Mouse (Mus musculus) T-helper 1 cell (primary cell): Measurements from ENCODE around the gene Fbxo31.

Source experiments
- in situ Hi-C: fragments of 300-600 bp; cut with MboI, MseI; formaldehyde crosslinking; loops from one replicate; pipeline ENCODE4 v1.15.1; 2025; ENCODE audit warnings: high pct_unique_total_duplicates

The Fbxo31 gene

DNA sequence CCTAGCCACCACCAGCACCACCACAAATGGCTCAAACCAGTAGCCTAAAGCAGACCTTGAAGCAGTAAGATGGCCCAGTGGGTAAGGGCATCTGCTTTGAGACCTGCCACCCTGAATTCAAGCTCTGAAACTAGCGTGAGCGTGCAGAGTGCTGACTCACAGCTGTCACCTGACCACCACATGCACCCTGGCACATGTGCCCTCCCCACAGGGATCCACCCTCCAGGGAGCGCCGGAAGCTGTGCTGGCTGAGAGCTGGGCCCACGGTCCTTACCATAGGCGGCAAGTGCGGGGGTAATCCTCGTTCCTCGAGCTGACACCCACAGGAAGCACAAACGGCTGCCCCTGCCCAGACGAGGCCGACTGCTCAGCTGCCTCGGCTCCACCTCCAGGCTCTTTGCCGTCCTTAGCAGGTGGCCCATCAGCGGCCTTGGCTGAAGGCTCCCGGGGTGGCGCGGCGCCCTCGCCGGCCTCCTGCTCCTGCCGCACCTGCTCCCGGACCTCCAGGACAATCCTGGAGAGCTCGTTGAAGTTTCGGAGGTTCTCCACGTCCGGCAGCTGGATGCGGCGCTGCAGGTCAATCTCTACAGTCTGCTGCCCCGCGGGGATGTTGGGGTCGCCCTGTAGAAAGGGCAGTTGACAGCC, 24.7 kb downstream of the Fbxo31 start:
- in situ Hi-C loops, result no loop called here

- in situ Hi-C loops, result no loop called here
These were observed 26.1 kb downstream of the Fbxo31 start for GRCm38 (mm10) chr8:121552506-121552905.

DNA sequence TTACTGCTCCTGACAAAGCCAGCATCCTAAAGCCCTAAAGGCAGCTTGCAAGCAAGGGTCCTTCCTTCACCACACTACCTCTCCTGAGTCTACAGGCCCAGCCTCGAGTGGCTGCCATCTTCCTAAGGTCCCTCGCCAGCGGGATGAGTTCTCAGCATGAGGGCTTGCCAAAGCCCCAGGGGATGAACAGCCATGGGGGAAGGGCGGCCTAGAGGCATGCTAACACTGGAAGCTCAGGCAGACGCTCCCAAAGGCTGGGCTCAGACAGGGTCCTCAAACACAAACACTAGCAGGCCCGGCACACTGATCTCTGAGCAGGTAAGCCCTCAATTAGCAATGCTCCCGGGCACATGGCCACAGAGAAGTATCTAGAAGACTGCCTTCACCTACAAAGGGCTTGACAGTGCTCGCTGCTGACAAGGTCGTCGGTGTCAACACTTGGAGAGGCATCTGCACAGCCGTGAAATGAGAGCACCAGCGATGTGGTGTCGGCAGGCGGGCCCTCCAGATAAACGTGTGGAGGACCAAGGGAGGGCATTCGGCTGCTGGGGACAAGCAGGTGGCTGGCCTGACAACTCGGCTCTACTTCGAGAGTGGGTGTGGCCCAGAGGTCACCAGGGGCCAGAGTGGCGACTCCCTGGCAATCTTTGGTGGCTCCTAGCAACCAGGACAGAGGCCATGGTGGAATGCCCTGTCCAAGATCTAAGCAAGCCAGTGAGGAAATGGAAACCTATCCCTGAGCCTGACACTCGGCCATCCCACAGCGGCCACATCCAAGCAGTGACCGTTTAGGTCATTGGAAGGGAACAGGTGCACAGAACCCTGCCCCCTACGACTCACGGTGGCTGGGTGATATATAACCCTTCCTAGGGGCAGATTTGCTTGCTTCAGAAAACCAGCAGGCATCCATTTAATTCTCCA, 27.3 kb downstream of the Fbxo31 start:
- in situ Hi-C loops, result no loop called here

DNA sequence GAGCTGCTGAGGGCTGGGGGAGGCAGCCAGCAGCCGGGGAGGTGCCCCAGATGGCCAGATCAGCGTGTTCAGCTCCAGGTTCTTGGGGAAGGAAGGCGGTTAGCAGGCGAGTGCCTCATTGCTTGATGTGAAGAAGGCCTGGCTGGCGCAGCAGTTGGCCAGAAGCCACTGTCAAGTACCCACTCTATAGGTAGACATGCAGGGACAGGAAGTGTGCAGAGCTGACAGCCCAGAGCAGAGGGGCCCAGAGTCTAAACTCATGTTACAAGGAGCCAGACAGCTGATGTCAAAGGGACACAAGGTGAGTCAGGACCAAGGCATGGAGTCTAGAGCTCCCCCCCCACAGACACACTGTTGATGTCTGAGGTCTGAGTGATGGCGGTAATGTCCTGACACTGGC, 28.6 kb downstream of the Fbxo31 start:
- in situ Hi-C loops, result no loop called here

DNA sequence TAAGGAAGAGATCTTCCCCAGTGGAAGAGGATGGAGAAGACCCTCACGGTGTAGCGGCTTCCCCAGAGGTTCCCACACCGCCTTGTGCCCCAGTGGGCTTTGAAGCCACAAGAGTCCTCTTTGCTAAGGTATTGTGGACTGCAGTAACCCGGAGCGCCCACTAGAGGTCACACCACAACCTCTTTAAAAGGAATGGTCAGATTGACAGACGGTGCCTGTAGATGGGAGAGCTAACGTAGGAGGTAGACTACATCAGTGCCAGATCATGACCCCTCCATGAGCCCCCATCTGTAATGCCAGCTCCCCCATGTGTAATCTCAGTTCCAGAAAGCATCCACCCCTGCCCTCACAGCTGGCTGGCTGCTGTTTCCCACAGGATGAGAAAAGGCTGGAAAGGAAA, 31.5 kb downstream of the Fbxo31 start:
- in situ Hi-C loops, result loop anchor here (5.0 to 10.0 kb wide), 2 partner anchors 45 to 852 kb away; partner anchors contain the start of gene Map1lc3b

DNA sequence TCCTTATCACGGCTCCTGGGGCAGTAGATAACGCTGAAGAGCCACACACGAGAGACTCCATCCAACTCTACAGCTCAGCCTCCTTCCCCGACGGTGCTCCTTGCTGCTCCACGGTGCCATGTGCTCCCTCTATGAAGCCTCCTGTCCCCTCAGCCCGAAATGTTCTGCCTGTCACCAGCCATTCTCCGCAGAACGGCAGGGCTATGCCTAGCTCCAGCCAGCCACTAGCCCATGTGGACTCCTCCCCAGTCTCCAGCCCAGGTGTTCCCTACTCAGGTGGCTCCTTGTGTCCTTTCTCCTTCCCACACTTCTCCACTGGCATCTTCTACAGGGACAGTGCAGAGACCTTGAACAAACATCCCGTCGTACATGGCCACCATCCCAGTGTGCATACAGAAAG, 33.7 kb downstream of the Fbxo31 start:
- in situ Hi-C loops, result loop anchor here (5.0 to 10.0 kb wide), 2 partner anchors 47 to 850 kb away; partner anchors contain the start of gene Map1lc3b

DNA sequence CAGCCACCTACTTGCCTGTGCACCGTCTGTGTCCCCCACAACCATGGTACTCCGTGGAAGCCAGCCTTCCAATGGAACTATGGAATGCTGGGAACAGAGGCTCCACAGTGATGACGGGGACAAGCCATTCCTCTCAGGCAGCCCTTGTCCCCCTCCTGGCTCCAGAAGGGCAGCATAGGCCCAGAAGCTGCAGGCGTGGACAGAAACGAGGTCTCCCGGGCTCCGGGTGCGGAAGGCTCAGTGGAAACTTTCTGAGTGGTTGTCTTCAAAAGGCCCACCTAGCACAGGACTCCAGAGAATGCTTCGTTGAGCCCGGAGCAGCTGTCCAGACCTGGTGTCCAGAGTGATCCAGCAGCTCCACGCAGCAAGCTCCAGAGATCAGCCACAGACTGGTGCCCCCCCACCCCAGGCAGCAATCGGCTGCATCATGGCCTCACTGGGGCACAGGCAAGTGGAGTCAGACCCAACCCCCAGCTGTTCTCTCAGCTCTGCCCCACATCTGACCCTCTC, 34.3 kb downstream of the Fbxo31 start, which contains the start of gene 1700018B08Rik:
TSS of gene 1700018B08Rik (minus strand) at position 45 of the 510 bp plus-strand sequence.
- in situ Hi-C loops, result loop anchor here (10.0 kb wide), 1 partner anchor 850 kb away; no protein-coding TSS in a partner anchor

GRCm38 (mm10) chr8:121542901-121543300, 35.7 kb downstream of the Fbxo31 start:
- in situ Hi-C loops, result loop anchor here (10.0 kb wide), 1 partner anchor 848 kb away; no protein-coding TSS in a partner anchor

GRCm38 (mm10) chr8:121541862-121542261, 36.7 kb downstream of the Fbxo31 start:
- in situ Hi-C loops, result loop anchor here (10.0 kb wide), 1 partner anchor 847 kb away; no protein-coding TSS in a partner anchor

DNA sequence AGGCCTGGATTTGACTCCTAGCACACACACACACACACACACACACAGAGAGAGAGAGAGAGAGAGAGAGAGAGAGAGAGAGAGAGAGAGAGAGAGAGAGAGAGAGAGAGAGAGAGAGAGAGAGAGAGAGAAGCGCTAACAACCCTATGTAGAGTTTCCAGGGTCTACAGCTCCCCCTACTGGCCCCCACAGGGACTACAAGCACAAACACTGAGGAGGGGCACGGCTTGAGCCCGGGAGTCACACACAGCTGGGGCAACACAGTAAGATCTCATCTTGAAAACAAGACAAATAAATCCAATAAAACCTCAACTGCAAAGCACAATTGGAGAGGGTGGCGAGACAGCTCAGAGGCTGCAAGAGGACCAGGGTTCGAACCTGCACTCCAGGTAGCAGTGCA, 46.2 kb downstream of the Fbxo31 start:
- in situ Hi-C loops, result no loop called here

GRCm38 (mm10) chr8:121530639-121531038, 48.0 kb downstream of the Fbxo31 start:
- in situ Hi-C loops, result no loop called here

GRCm38 (mm10) chr8:121528790-121529189, 49.8 kb downstream of the Fbxo31 start:
- in situ Hi-C loops, result no loop called here

- in situ Hi-C loops, result no loop called here
These were observed 50.9 kb downstream of the Fbxo31 start for GRCm38 (mm10) chr8:121527751-121528150.

- in situ Hi-C loops, result no loop called here
These were observed 51.6 kb downstream of the Fbxo31 start for GRCm38 (mm10) chr8:121526811-121527550.

DNA sequence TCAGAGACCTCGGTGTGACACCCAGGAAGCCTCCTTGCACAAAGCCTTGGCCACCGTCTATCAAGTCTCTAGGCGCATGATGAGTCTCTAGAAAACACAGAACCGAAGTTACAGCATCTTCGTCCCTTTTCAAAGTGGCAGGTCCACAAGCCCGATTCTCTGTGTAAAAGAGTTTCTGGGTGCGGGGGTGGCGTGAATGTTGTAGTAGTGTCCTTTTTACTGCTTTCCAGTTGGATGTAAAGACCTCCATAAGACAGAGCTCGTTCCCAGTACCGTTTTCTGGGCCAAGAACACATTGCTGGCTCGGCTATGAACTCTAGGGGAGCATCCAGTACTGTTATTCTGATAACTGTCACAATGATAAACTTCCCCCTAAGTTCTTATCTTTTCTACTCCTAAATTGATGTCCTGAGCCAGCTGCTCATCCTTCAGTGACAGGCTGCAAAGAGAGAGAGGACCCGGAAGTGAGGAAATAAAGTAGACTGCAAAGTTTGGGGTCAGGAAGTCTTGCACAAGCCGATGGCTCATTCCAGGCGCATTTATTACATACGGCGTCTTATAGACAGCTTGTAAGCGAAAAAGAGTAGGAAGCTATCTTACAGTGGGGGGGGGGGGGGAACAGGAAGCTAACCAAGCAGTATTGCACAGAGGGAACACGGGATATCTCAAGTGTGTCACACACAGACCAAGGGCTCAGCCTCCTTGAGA, 53.3 kb downstream of the Fbxo31 start:
- in situ Hi-C loops, result no loop called here

DNA sequence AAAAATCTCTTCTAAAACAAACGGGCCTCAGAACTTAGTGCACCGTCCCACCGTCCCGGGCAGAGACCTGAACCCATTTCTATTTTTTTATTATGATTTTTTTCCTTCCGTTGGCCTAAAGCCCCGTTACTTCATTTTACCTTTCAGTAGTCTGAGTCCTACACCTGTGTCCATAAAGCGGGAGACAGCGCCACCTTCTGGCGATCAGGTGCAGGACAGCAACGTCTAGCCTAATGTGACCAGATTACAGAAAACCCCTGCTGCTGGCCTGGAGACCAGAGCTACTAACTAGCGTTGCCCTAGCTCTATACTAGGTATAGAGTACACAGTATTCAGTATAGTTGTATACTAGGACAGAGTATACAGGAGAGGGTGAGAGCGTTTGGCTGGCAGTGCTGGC, 65.2 kb downstream of the Fbxo31 start:
- in situ Hi-C loops, result loop anchor here (5.0 kb wide), 1 partner anchor 396 kb away; the partner anchor contains the start of gene Foxc2

DNA sequence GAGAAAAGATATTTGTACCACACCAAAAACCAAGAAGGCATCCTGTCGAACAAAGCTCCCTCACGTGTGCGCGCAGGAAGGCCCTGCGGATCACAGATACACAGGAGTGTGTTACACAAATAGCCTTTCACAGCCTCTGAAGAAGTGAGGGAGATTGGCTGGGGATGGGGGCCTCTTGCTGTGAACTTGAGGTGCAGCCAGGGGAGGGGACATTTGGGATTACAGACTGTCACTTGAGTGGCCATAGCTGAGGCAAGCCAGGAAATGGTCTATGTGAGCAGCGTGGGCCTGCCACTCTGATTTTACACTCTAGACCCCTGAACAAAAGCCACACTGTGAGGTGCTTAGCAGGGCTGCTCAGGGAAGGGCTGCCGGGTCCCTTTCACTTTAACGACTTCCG, 66.9 kb downstream of the Fbxo31 start:
- in situ Hi-C loops, result loop anchor here (5.0 kb wide), 1 partner anchor 394 kb away; the partner anchor contains the start of gene Foxc2
